Mouse (Mus musculus): ENCODE data around the gene Acox2. TPM values are rescaled to one million over a fixed set of nuclear protein-coding genes. Genes with fewer than 3 reads are reported as not detected.

The Acox2 gene
- total RNA-seq (2023): not detected

GRCm38 (mm10) chr14:8259166-8259565, at the start of gene Acox2:
TSS of gene Acox2 (minus strand) at chr14:8259353.

GRCm38 (mm10) chr14:8213803-8214224, 45.3 kb downstream of the Acox2 start, which contains the start of gene Kctd6:
TSS of gene Kctd6 (plus strand) at chr14:8214140.

Other genes starting within 250 kb of the Acox2 start
- 13.7 TPM for gene Rpp14, start 179.0 kb downstream of the Acox2 start, total RNA-seq (2023)
- 60.2 TPM for gene Pxk, start 161.1 kb downstream of the Acox2 start, total RNA-seq (2023)
- gene Pdhb, start 86.3 kb downstream of the Acox2 start, total RNA-seq (2023): 113 TPM
- 10.0 TPM for gene Kctd6, start 45.2 kb downstream of the Acox2 start, total RNA-seq (2023)
- gene Fam107a, start 58.7 kb upstream of the Acox2 start, total RNA-seq (2023): not detected
- not detected for gene Oit1, start 119.4 kb upstream of the Acox2 start, total RNA-seq (2023)